Mouse (Mus musculus) testis, postnatal 14 days (tissue): Measurements from ENCODE around the gene Csf3.
"Not testable (repeated sequence)": the region's sequence is repeated elsewhere in the genome, so short reads cannot be mapped to it uniquely, and the experiment has no call there.

Experiments used
- DNase-seq: peaks from one replicate; pipeline ENCODE4 v3.0.0; 2021; ENCODE audit warnings: low spot score

Gene Csf3

GRCm38 (mm10) chr11:98696454-98697216, 4.4 kb upstream of the Csf3 start:
- DNase-seq, result no peak

- no peak for DNase-seq
Observed at GRCm38 (mm10) chr11:98697225-98697624, 3.8 kb upstream of the Csf3 start.

GRCm38 (mm10) chr11:98698849-98699640, 2.0 kb upstream of the Csf3 start:
- DNase-seq, result no peak

- DNase-seq, result no peak
Observed at GRCm38 (mm10) chr11:98699911-98700310, 1.2 kb upstream of the Csf3 start.

- DNase-seq, result no peak
Observed at GRCm38 (mm10) chr11:98702323-98702722, 1.3 kb downstream of the Csf3 start.

GRCm38 (mm10) chr11:98705021-98705420, 4.0 kb downstream of the Csf3 start:
- DNase-seq, result no peak

- DNase-seq, result peak; percentile 63
Observed at GRCm38 (mm10) chr11:98707401-98708281, 6.6 kb downstream of the Csf3 start.

GRCm38 (mm10) chr11:98708282-98708956, 7.4 kb downstream of the Csf3 start:
- DNase-seq, result no peak

- DNase-seq, result no peak
Observed at GRCm38 (mm10) chr11:98709001-98709741, 8.1 kb downstream of the Csf3 start.

GRCm38 (mm10) chr11:98710416-98711045, 9.5 kb downstream of the Csf3 start:
- peak; percentile 67 for DNase-seq

- no peak for DNase-seq
Observed at GRCm38 (mm10) chr11:98711046-98711434, 10.0 kb downstream of the Csf3 start.

GRCm38 (mm10) chr11:98712009-98712408, 10.9 kb downstream of the Csf3 start:
- DNase-seq, result not testable (repeated sequence)

- DNase-seq, result no peak
Observed at GRCm38 (mm10) chr11:98713703-98714102, 12.6 kb downstream of the Csf3 start.

GRCm38 (mm10) chr11:98715946-98716345, 14.9 kb downstream of the Csf3 start:
- no peak for DNase-seq

GRCm38 (mm10) chr11:98717904-98718303, 16.8 kb downstream of the Csf3 start:
- DNase-seq, result peak; percentile 59

GRCm38 (mm10) chr11:98720756-98721155, 19.7 kb downstream of the Csf3 start:
- no peak for DNase-seq

GRCm38 (mm10) chr11:98721458-98722226, 20.6 kb downstream of the Csf3 start:
- DNase-seq, result peak; percentile 72

GRCm38 (mm10) chr11:98723098-98723497, 22.0 kb downstream of the Csf3 start:
- no peak for DNase-seq

- DNase-seq, result no peak
Observed at GRCm38 (mm10) chr11:98725926-98726506, 25.0 kb downstream of the Csf3 start.
